Mouse (Mus musculus) kidney, postnatal 0 days (tissue): ENCODE measurements around the gene Lifr. TPM values are rescaled to one million over a fixed set of nuclear protein-coding genes. Genes with fewer than 3 reads are reported as not detected.

Experiments used
- ATAC-seq: fragments of 200-750 bp; cut with Nextera tagmentation; replicated peaks from 2 replicates; pipeline ENCODE4 v1.8.0; 2017; ENCODE audit warnings: low read depth, moderate number of reproducible peaks, moderate TSS enrichment, moderate library complexity; ENCODE audit not compliant: low FRiP score
- DNase-seq: peaks from one replicate; pipeline ENCODE4 v3.0.0-alpha.2; 2016; ENCODE audit warnings: low spot score
- H3K27ac ChIP-seq: fragments of 300-500 bp; sonication (generic); 2 replicates; pipeline ENCODE4 v1.5.1; 2014; ENCODE audit warnings: mild to moderate bottlenecking
- H3K27me3 ChIP-seq: fragments of 300-500 bp; sonication (generic); 2 replicates; pipeline ENCODE4 v1.6.1; 2014; ENCODE audit warnings: low read length, mixed read lengths; ENCODE audit not compliant: insufficient read depth
- H3K36me3 ChIP-seq: fragments of 300-500 bp; sonication (generic); 2 replicates; pipeline ENCODE4 v1.6.1; 2014; ENCODE audit warnings: low read length, mixed read lengths; ENCODE audit not compliant: insufficient read depth
- H3K4me1 ChIP-seq: fragments of 300-500 bp; sonication (generic); replicated peaks from 2 replicates; pipeline ENCODE4 v1.6.1; 2014; ENCODE audit warnings: antibody characterized with exemption, low read length, mixed read lengths; ENCODE audit not compliant: insufficient read depth
- H3K4me2 ChIP-seq: fragments of 300-500 bp; sonication (generic); 2 replicates; pipeline ENCODE4 v1.6.1; 2014; ENCODE audit warnings: mild to moderate bottlenecking, low read length, moderate library complexity, mixed read lengths
- H3K4me3 ChIP-seq: fragments of 300-500 bp; sonication (generic); replicated peaks from 2 replicates; pipeline ENCODE4 v1.5.1; 2014; ENCODE audit warnings: low read depth, low read length
- H3K9ac ChIP-seq: fragments of 300-500 bp; sonication (generic); 2 replicates; pipeline ENCODE4 v1.6.1; 2014; ENCODE audit warnings: low read depth, low read length
- H3K9me3 ChIP-seq: fragments of 300-500 bp; sonication (generic); replicated peaks from 2 replicates; pipeline ENCODE4 v1.6.1; 2016; ENCODE audit warnings: low read length, inconsistent platforms, mixed read lengths
- CTCF ChIP-seq: IDR thresholded peaks from 2 replicates; pipeline ENCODE4 v1.5.1; 2016; ENCODE audit warnings: antibody characterized with exemption, low read depth, mild to moderate bottlenecking, moderate library complexity
- WGBS: fragments of 180-500 bp; shearing (Covaris S2); extraction: QIAGEN DNeasy Blood & Tissue Kit; methylation state at CpG from one replicate; pipeline ENCODE4 v1.1.7; 2014; 5-methylcytosine and 5-hydroxymethylcytosine counted together
- polyA plus RNA-seq: library from polyadenylated mRNA; unstranded; fragments of >200 nt; fragmentation: Nextera tagmentation; extraction: Ambion mirVana; gene quantifications from 2 replicates; pipeline ENCODE4 v1.2.1, GENCODE M21; 2015

Lifr gene
- polyA plus RNA-seq, 1 experiment from 2014 or later = 21.2 TPM

GRCm38 (mm10) chr15:7198816-7199215 lies 108.4 kb downstream of the Lifr start:
- Histone ChIP-seq H3K9me3 (no peaks in the 10 kb centered on the region), H3K36me3 (no peaks in the 10 kb centered on the region), H3K27me3 (no peaks in the 10 kb centered on the region), H3K27ac (no peak overlapping the region), H3K9ac (no peak overlapping the region), H3K4me1 (0 out of 2 replicates have a peak, but pooled peaks cover 14% of the 10 kb centered on the region), H3K4me3 (no peak overlapping the region), H3K4me2 (no peak overlapping the region)
- 65% methylated on average over 2 of the region's 2 CpGs for WGBS
- DNase-seq (no peak), ATAC-seq (peak; percentile 62; the same call in 1 of the 2 replicates)
- TF ChIP-seq CTCF = no peak

- Histone ChIP-seq H3K4me2 (no peak overlapping the region), H3K27ac (no peak overlapping the region), H3K9me3 (no peaks in the 10 kb centered on the region), H3K4me3 (no peak overlapping the region), H3K36me3 (no peaks in the 10 kb centered on the region), H3K27me3 (no peaks in the 10 kb centered on the region), H3K4me1 (0 out of 2 replicates have a peak, but pooled peaks cover 19% of the 10 kb centered on the region), H3K9ac (no peak overlapping the region)
- no peak for TF ChIP-seq CTCF
- WGBS = 59% methylated on average over 6 of the region's 6 CpGs
- ATAC-seq (no peak), DNase-seq (no peak)
Measured at GRCm38 (mm10) chr15:7200286-7200685, 109.9 kb downstream of the Lifr start.

- Histone ChIP-seq H3K4me2 (no peak overlapping the region), H3K27ac (peak overlapping the region; percentile 63), H3K4me1 (0 out of 2 replicates have a peak, but pooled peaks cover 22% of the 10 kb centered on the region), H3K36me3 (no peaks in the 10 kb centered on the region), H3K9ac (no peak overlapping the region), H3K4me3 (no peak overlapping the region), H3K27me3 (no peaks in the 10 kb centered on the region), H3K9me3 (no peaks in the 10 kb centered on the region)
- 54% methylated on average over 9 of the region's 9 CpGs for whole genome bisulfite sequencing
- no peak for TF ChIP-seq CTCF
- DNase-seq = peak; percentile 43
- no peak for ATAC-seq
Measured at GRCm38 (mm10) chr15:7201421-7202380, 111.3 kb downstream of the Lifr start.

- WGBS = 97% methylated on average over 5 of the region's 5 CpGs
- H3K9ac ChIP-seq = no peak overlapping the region
- H3K27me3 ChIP-seq = no peaks in the 10 kb centered on the region
- no peak overlapping the region for H3K4me2 ChIP-seq
- peak overlapping the region; percentile 58; the same call in 1 of the 2 replicates for H3K27ac ChIP-seq
- no peak for ATAC-seq
- DNase-seq = no peak
- no peaks in the 10 kb centered on the region for H3K36me3 ChIP-seq
- no peaks in the 10 kb centered on the region for H3K9me3 ChIP-seq
- no peak for TF ChIP-seq CTCF
- no peak overlapping the region for H3K4me3 ChIP-seq
- H3K4me1 ChIP-seq = 0 out of 2 replicates have a peak, but pooled peaks cover 22% of the 10 kb centered on the region
Measured at GRCm38 (mm10) chr15:7202981-7203380, 112.6 kb downstream of the Lifr start.

- no peak for TF ChIP-seq CTCF
- Histone ChIP-seq H3K9me3 (no peaks in the 10 kb centered on the region), H3K36me3 (no peaks in the 10 kb centered on the region), H3K4me3 (no peak overlapping the region), H3K27me3 (no peaks in the 10 kb centered on the region), H3K4me2 (no peak overlapping the region), H3K27ac (peak overlapping the region; percentile 58; the same call in 1 of the 2 replicates), H3K9ac (no peak overlapping the region), H3K4me1 (0 out of 2 replicates have a peak, but pooled peaks cover 22% of the 10 kb centered on the region)
- ATAC-seq = peak; percentile 46
- peak; percentile 85 for DNase-seq
- 42% methylated on average over 9 of the region's 9 CpGs for WGBS
Measured at GRCm38 (mm10) chr15:7203606-7204330, 113.4 kb downstream of the Lifr start.

- Histone ChIP-seq H3K27me3 (no peaks in the 10 kb centered on the region), H3K4me2 (no peak overlapping the region), H3K4me1 (0 out of 2 replicates have a peak, but pooled peaks cover 22% of the 10 kb centered on the region), H3K36me3 (no peaks in the 10 kb centered on the region), H3K27ac (0 out of 2 replicates have a peak overlapping the region, but pooled peaks have one; percentile 58), H3K9ac (no peak overlapping the region), H3K9me3 (no peaks in the 10 kb centered on the region), H3K4me3 (no peak overlapping the region)
- no peak for TF ChIP-seq CTCF
- DNase-seq (no peak), ATAC-seq (no peak)
- WGBS = 84% methylated on average over 13 of the region's 13 CpGs
Measured at GRCm38 (mm10) chr15:7204917-7205316, 114.5 kb downstream of the Lifr start.
